Mouse (Mus musculus): ENCODE results near the gene Sema4d.

- TF ChIP-seq CTCF (IDR thresholded peaks at IDR 0.05) (no peak), EP300 (IDR thresholded peaks at IDR 0.05; ENCODE audit: insufficient read depth, low read depth, low read length) (no peak), POLR2A (IDR thresholded peaks at IDR 0.05; ENCODE audit: insufficient read depth, low read depth, low read length) (no peak)
Observed at GRCm38 (mm10) chr13:51705882-51706854, 87.4 kb downstream of the Sema4d start.

Data from heart, adult 2 months (tissue).